Mouse (Mus musculus) liver, embryonic 15.5 days (tissue): ENCODE measurements around the gene Kdelr1. TPM values are rescaled to one million over a fixed set of nuclear protein-coding genes. Genes with fewer than 3 reads are reported as not detected.

ENCODE experiments used
- ATAC-seq: fragments of 200-750 bp; cut with Nextera tagmentation; 2 replicates; pipeline ENCODE4 v1.8.0; 2017; ENCODE audit warnings: moderate number of reproducible peaks, mild to moderate bottlenecking, moderate library complexity; ENCODE audit not compliant: insufficient read depth
- H3K27ac ChIP-seq: fragments of 300-500 bp; sonication (generic); replicated peaks from 2 replicates; pipeline ENCODE4 v1.5.1; 2015; ENCODE audit warnings: mild to moderate bottlenecking, inconsistent platforms
- H3K27me3 ChIP-seq: fragments of 300-500 bp; sonication (generic); 2 replicates; pipeline ENCODE4 v1.6.1; 2015; ENCODE audit warnings: mild to moderate bottlenecking, inconsistent platforms
- H3K36me3 ChIP-seq: fragments of 300-500 bp; sonication (generic); replicated peaks from 2 replicates; pipeline ENCODE4 v1.6.1; 2015; ENCODE audit warnings: moderate library complexity, mild to moderate bottlenecking, inconsistent platforms
- H3K4me1 ChIP-seq: fragments of 300-500 bp; sonication (generic); replicated peaks from 2 replicates; pipeline ENCODE4 v1.6.1; 2015; ENCODE audit warnings: inconsistent platforms
- H3K4me2 ChIP-seq: fragments of 300-500 bp; sonication (generic); 2 replicates; pipeline ENCODE4 v1.6.1; 2015; ENCODE audit warnings: moderate library complexity, mild to moderate bottlenecking, inconsistent platforms
- H3K4me3 ChIP-seq: fragments of 300-500 bp; sonication (generic); replicated peaks from 2 replicates; pipeline ENCODE4 v1.5.1; 2015; ENCODE audit warnings: mild to moderate bottlenecking, inconsistent platforms
- H3K9ac ChIP-seq: fragments of 300-500 bp; sonication (generic); 2 replicates; pipeline ENCODE4 v1.6.1; 2015; ENCODE audit warnings: moderate library complexity, mild to moderate bottlenecking, inconsistent platforms
- H3K9me3 ChIP-seq: fragments of 300-500 bp; sonication (generic); replicated peaks from 2 replicates; pipeline ENCODE4 v1.6.1; 2016; ENCODE audit warnings: inconsistent platforms
- WGBS: fragments of 180-500 bp; shearing (Covaris S2); methylation state at CpG from one replicate; pipeline ENCODE4 v1.1.7; 2015; ENCODE audit warnings: mixed read lengths; ENCODE audit not compliant: insufficient replicate concordance; 5-methylcytosine and 5-hydroxymethylcytosine counted together
- polyA plus RNA-seq: library from polyadenylated mRNA; unstranded; fragments of >200 nt; fragmentation: Nextera tagmentation; extraction: Ambion mirVana; gene quantifications from 2 replicates; pipeline ENCODE4 v1.2.1, GENCODE M21; 2015

The Kdelr1 gene
- 27.6 TPM in 2 replicates for polyA plus RNA-seq

GRCm38 (mm10) chr7:45872624-45873023, at the start of gene Kdelr1:
Gene Kdelr1 (plus strand): TSS chr7:45872772.
- Histone ChIP-seq H3K36me3 (peaks cover 35% of the 10 kb centered on the region), H3K4me1 (peaks cover 35% of the 10 kb centered on the region), H3K4me3 (peak within 1 kb of the TSS; percentile 92), H3K9ac (peak within 1 kb of the TSS; percentile 97), H3K27ac (peak within 1 kb of the TSS; percentile 91), H3K9me3 (no peaks in the 10 kb centered on the region), H3K4me2 (peak within 1 kb of the TSS; percentile 97), H3K27me3 (peaks cover 49% of the 10 kb centered on the region)
- WGBS: under 1% methylated on average over 18 of the region's 18 CpGs
- ATAC-seq: peak; percentile 78

GRCm38 (mm10) chr7:45824598-45824997, 48.0 kb upstream of the Kdelr1 start, which contains the start of gene Kcnj14:
Gene Kcnj14 (minus strand): TSS chr7:45824782.
- Histone ChIP-seq H3K9ac (no peak within 1 kb of the TSS), H3K9me3 (no peaks in the 10 kb centered on the region), H3K4me2 (no peak within 1 kb of the TSS), H3K4me3 (no peak within 1 kb of the TSS), H3K36me3 (peaks cover 50% of the 10 kb centered on the region), H3K27me3 (peaks cover 10% of the 10 kb centered on the region), H3K27ac (no peak within 1 kb of the TSS), H3K4me1 (peaks cover 4% of the 10 kb centered on the region)
- WGBS: 57% methylated on average over 7 of the region's 7 CpGs
- ATAC-seq: no peak

GRCm38 (mm10) chr7:45826631-45827030, 45.9 kb upstream of the Kdelr1 start:
- peaks cover 9% of the 10 kb centered on the region for H3K27me3 ChIP-seq
- H3K36me3 ChIP-seq: peaks cover 50% of the 10 kb centered on the region
- 71% methylated on average over 7 of the region's 7 CpGs for WGBS
- H3K4me3 ChIP-seq: no peak overlapping the region
- H3K9me3 ChIP-seq: no peaks in the 10 kb centered on the region
- peaks cover 20% of the 10 kb centered on the region for H3K4me1 ChIP-seq
- H3K27ac ChIP-seq: no peak overlapping the region
- no peak for ATAC-seq
- no peak overlapping the region for H3K9ac ChIP-seq
- no peak overlapping the region for H3K4me2 ChIP-seq

GRCm38 (mm10) chr7:45830427-45831127, 42.0 kb upstream of the Kdelr1 start, which contains the start of gene Grwd1:
Gene Grwd1 (minus strand): TSS chr7:45830944.
- H3K9ac ChIP-seq: peak within 1 kb of the TSS; percentile 58
- peak within 1 kb of the TSS; percentile 79 for H3K4me3 ChIP-seq
- peaks cover 49% of the 10 kb centered on the region for H3K27me3 ChIP-seq
- peaks cover 31% of the 10 kb centered on the region for H3K36me3 ChIP-seq
- H3K9me3 ChIP-seq: no peaks in the 10 kb centered on the region
- under 1% methylated on average over 35 of the region's 35 CpGs for WGBS
- peaks cover 39% of the 10 kb centered on the region for H3K4me1 ChIP-seq
- H3K27ac ChIP-seq: no peak within 1 kb of the TSS
- ATAC-seq: peak; percentile 72
- peak within 1 kb of the TSS; percentile 83 for H3K4me2 ChIP-seq

- Histone ChIP-seq H3K27me3 (peaks cover 54% of the 10 kb centered on the region), H3K4me2 (peak overlapping the region; percentile 83), H3K9me3 (no peaks in the 10 kb centered on the region), H3K9ac (0 out of 2 replicates have a peak overlapping the region, but pooled peaks have one; percentile 58), H3K4me3 (peak overlapping the region; percentile 79), H3K36me3 (peaks cover 25% of the 10 kb centered on the region), H3K4me1 (peaks cover 39% of the 10 kb centered on the region), H3K27ac (no peak overlapping the region)
- 14% methylated on average over 5 of the region's 5 CpGs for WGBS
- no peak for ATAC-seq
Observed at GRCm38 (mm10) chr7:45831128-45831525, 41.4 kb upstream of the Kdelr1 start.

GRCm38 (mm10) chr7:45832428-45832827, 40.1 kb upstream of the Kdelr1 start:
- no peak overlapping the region for H3K9ac ChIP-seq
- H3K27me3 ChIP-seq: peaks cover 65% of the 10 kb centered on the region
- ATAC-seq: no peak
- no peak overlapping the region for H3K27ac ChIP-seq
- peaks cover 12% of the 10 kb centered on the region for H3K36me3 ChIP-seq
- no peaks in the 10 kb centered on the region for H3K9me3 ChIP-seq
- H3K4me2 ChIP-seq: peak overlapping the region; percentile 52
- peaks cover 39% of the 10 kb centered on the region for H3K4me1 ChIP-seq
- peak overlapping the region; percentile 37 for H3K4me3 ChIP-seq
- 10% methylated on average over 30 of the region's 30 CpGs for WGBS

- H3K4me1 ChIP-seq: peaks cover 39% of the 10 kb centered on the region
- H3K36me3 ChIP-seq: peaks cover 4% of the 10 kb centered on the region
- peaks cover 71% of the 10 kb centered on the region for H3K27me3 ChIP-seq
- H3K4me3 ChIP-seq: peak overlapping the region; percentile 37
- 1% methylated on average over 86 of the region's 86 CpGs for WGBS
- H3K9ac ChIP-seq: no peak overlapping the region
- no peak overlapping the region for H3K27ac ChIP-seq
- ATAC-seq: no peak
- peak overlapping the region; percentile 52 for H3K4me2 ChIP-seq
- no peaks in the 10 kb centered on the region for H3K9me3 ChIP-seq
Observed at GRCm38 (mm10) chr7:45833148-45833790, 39.3 kb upstream of the Kdelr1 start.

GRCm38 (mm10) chr7:45833924-45834323, 38.6 kb upstream of the Kdelr1 start:
- peak overlapping the region; percentile 37 for H3K4me3 ChIP-seq
- H3K36me3 ChIP-seq: no peaks in the 10 kb centered on the region; the same call in 1 of the 2 replicates
- H3K9ac ChIP-seq: no peak overlapping the region
- no peak overlapping the region for H3K27ac ChIP-seq
- no peaks in the 10 kb centered on the region for H3K9me3 ChIP-seq
- H3K27me3 ChIP-seq: peaks cover 71% of the 10 kb centered on the region
- peaks cover 39% of the 10 kb centered on the region for H3K4me1 ChIP-seq
- 10% methylated on average over 31 of the region's 31 CpGs for WGBS
- ATAC-seq: no peak
- H3K4me2 ChIP-seq: peak overlapping the region; percentile 52

- Histone ChIP-seq H3K9ac (no peak overlapping the region), H3K4me1 (no peaks in the 10 kb centered on the region), H3K9me3 (no peaks in the 10 kb centered on the region), H3K36me3 (no peaks in the 10 kb centered on the region), H3K4me2 (no peak overlapping the region), H3K27ac (no peak overlapping the region), H3K27me3 (peaks cover 40% of the 10 kb centered on the region), H3K4me3 (no peak overlapping the region)
- ATAC-seq: no peak
- WGBS: 62% methylated on average over 10 of the region's 10 CpGs
Observed at GRCm38 (mm10) chr7:45842950-45843744, 29.4 kb upstream of the Kdelr1 start.

GRCm38 (mm10) chr7:45848447-45849027, 24.0 kb upstream of the Kdelr1 start:
- no peak overlapping the region for H3K27ac ChIP-seq
- H3K9me3 ChIP-seq: no peaks in the 10 kb centered on the region
- peaks cover 29% of the 10 kb centered on the region for H3K27me3 ChIP-seq
- no peaks in the 10 kb centered on the region for H3K36me3 ChIP-seq
- no peak for ATAC-seq
- 27% methylated on average over 6 of the region's 6 CpGs for WGBS
- H3K4me1 ChIP-seq: no peaks in the 10 kb centered on the region
- H3K9ac ChIP-seq: no peak overlapping the region
- no peak overlapping the region for H3K4me2 ChIP-seq
- no peak overlapping the region for H3K4me3 ChIP-seq
